16 mouse cellular contexts compared by ENCODE assay signal in the genomic region with DNA sequence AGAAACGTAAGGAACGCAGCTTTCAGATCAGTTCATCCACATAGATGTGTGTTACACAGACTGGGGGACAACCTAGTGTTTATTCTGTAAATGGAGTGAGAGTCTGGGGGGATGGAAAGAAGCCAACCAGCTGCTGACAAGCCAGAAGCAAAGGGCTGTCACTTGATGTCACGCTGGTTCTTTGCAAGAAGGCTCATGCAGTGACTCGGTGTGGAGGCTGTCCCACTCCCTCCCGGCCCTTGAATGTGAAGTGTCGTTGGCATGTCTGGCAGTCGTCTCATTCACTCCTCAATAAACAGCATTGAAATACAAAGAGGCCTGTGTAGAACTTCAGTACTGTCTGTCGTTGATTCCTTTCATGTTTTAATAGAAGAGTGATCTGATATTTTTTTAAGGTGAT. TPM values are rescaled to one million over a fixed set of nuclear protein-coding genes. Genes with fewer than 3 reads are reported as not detected.
DNase-seq lines count a peak whose midpoint lies in the region; ATAC-seq lines count a peak whose summit lies in the region.
"Had no signal": no experiment of that assay in that cellular context is flagged by ENCODE, and none has a peak within 500 bp of the region (broad histone marks: within the 10 kb centered on the region; RNA-seq: fewer than 3 reads in every experiment).

No protein-coding gene starts in this region.

- 0 out of 2 replicates have a peak overlapping the region, but pooled peaks have one; percentile 25 for H3K9ac ChIP-seq in heart, embryonic 16.5 days (ENCODE audit: low read length)
- H3K9ac ChIP-seq in midbrain, embryonic 14.5 days (replicated peaks; ENCODE audit: low read length) = no peak overlapping the region
- H3K9ac ChIP-seq in midbrain, embryonic 11.5 days (ENCODE audit: low read length) = no peak overlapping the region
- H3K9ac ChIP-seq: neural tube, embryonic 13.5 days had no signal

- H3K36me3 ChIP-seq in heart, embryonic 16.5 days (ENCODE audit: control insufficient read depth, insufficient read depth) = peaks cover 49% of the 10 kb centered on the region
- H3K36me3 ChIP-seq in midbrain, embryonic 14.5 days (ENCODE audit: control insufficient read depth, insufficient read depth, low read length) = peaks cover 63% of the 10 kb centered on the region
- H3K36me3 ChIP-seq in midbrain, embryonic 11.5 days (ENCODE audit: control insufficient read depth, insufficient read depth, low read length) = peaks cover 39% of the 10 kb centered on the region

- 42% methylated on average over 8 of the region's 8 CpGs for WGBS in heart, embryonic 16.5 days
- 60% methylated on average over 8 of the region's 8 CpGs for WGBS in midbrain, embryonic 14.5 days
- WGBS in midbrain, embryonic 11.5 days = 88% methylated on average over 8 of the region's 8 CpGs

- H3K4me1 ChIP-seq in heart, embryonic 16.5 days (ENCODE audit: control insufficient read depth, insufficient read depth, low read length) = peaks cover 3% of the 10 kb centered on the region; the same call in 1 of the 2 replicates
- no peaks in the 10 kb centered on the region for H3K4me1 ChIP-seq in midbrain, embryonic 14.5 days (ENCODE audit: control insufficient read depth, insufficient read depth, low read length)
- no peaks in the 10 kb centered on the region for H3K4me1 ChIP-seq in midbrain, embryonic 11.5 days (ENCODE audit: control insufficient read depth, insufficient read depth, low read length)
- H3K4me1 ChIP-seq: neural tube, embryonic 13.5 days had no signal

- DNase-seq in cerebellum, postnatal 10 days = peak; percentile 25 to 34
- DNase-seq in cerebellum, adult 9-10 months = no peak
- no peak for DNase-seq in heart, adult 18-20 months
- peak; percentile 49 for DNase-seq in midbrain, embryonic 14.5 days
- no peak for DNase-seq in midbrain, embryonic 11.5 days (ENCODE audit: low spot score, missing footprints)
- DNase-seq in right cerebral cortex, postnatal 25 days = no peak
- no peak for DNase-seq in cerebellum, postnatal 25 days
- DNase-seq: adrenal gland, postnatal 14 days; cerebellum, adult 11 months; embryo, embryonic 11 days; kidney, adult 8-10 months; layer of hippocampus, adult 9-11 months; thymus, adult 18-20 months had no signal

- H3K27me3 ChIP-seq in heart, embryonic 16.5 days (ENCODE audit: control insufficient read depth, insufficient read depth, low read length) = no peaks in the 10 kb centered on the region
- no peaks in the 10 kb centered on the region for H3K27me3 ChIP-seq in midbrain, embryonic 14.5 days (ENCODE audit: control insufficient read depth, insufficient read depth, low read length)
- H3K27me3 ChIP-seq in midbrain, embryonic 11.5 days (ENCODE audit: control insufficient read depth, insufficient read depth, low read length) = no peaks in the 10 kb centered on the region
- H3K27me3 ChIP-seq: neural tube, embryonic 13.5 days had no signal

- ATAC-seq in heart, embryonic 16.5 days (replicated peaks; ENCODE audit: extremely low read depth, insufficient read depth, low FRiP score) = peak; percentile 77
- ATAC-seq in midbrain, embryonic 14.5 days (ENCODE audit: low FRiP score, low TSS enrichment) = no peak
- no peak for ATAC-seq in midbrain, embryonic 11.5 days (ENCODE audit: low FRiP score)

- H3K27ac ChIP-seq in heart, embryonic 16.5 days (ENCODE audit: low read length) = no peak overlapping the region; the same call in 1 of the 2 replicates
- H3K27ac ChIP-seq in midbrain, embryonic 14.5 days (replicated peaks; ENCODE audit: low read depth, low read length) = peak overlapping the region; percentile 20; the same call in 1 of the 2 replicates
- no peak overlapping the region for H3K27ac ChIP-seq in midbrain, embryonic 11.5 days (ENCODE audit: low read depth, low read length)
- H3K27ac ChIP-seq: neural tube, embryonic 13.5 days had no signal

- no peak overlapping the region; the same call in 1 of the 2 replicates for H3K4me2 ChIP-seq in heart, embryonic 16.5 days (ENCODE audit: low read depth, low read length)
- no peak overlapping the region for H3K4me2 ChIP-seq in midbrain, embryonic 14.5 days (ENCODE audit: low read length)
- no peak overlapping the region for H3K4me2 ChIP-seq in midbrain, embryonic 11.5 days
- H3K4me2 ChIP-seq: liver, embryonic 11.5 days; neural tube, embryonic 13.5 days had no signal

- no peak overlapping the region for H3K4me3 ChIP-seq in heart, embryonic 16.5 days (ENCODE audit: low read length)
- no peak overlapping the region for H3K4me3 ChIP-seq in midbrain, embryonic 14.5 days (replicated peaks; ENCODE audit: low read depth, low read length)
- H3K4me3 ChIP-seq in midbrain, embryonic 11.5 days (ENCODE audit: low read depth, low read length) = no peak overlapping the region
- H3K4me3 ChIP-seq: neural tube, embryonic 13.5 days had no signal

- peaks cover 4% of the 10 kb centered on the region for H3K9me3 ChIP-seq in heart, embryonic 16.5 days (replicated peaks; ENCODE audit: control insufficient read depth, low read length)
- H3K9me3 ChIP-seq in midbrain, embryonic 14.5 days (ENCODE audit: control insufficient read depth, low read length) = no peaks in the 10 kb centered on the region
- H3K9me3 ChIP-seq in midbrain, embryonic 11.5 days (ENCODE audit: control insufficient read depth, low read length) = no peaks in the 10 kb centered on the region

RNA-seq across cellular contexts. Expression of a gene that starts 36.1 kb away (rescaled TPM):
- polyA plus RNA-seq in heart, embryonic 16.5 days (2015; fragmentation: Nextera tagmentation; extraction: Ambion mirVana) = 62.4 and 65.0 TPM in 2 replicates
- 100 to 1,000 TPM; 114 to 118 TPM for total RNA-seq in heart, adult 18-20 months (2021)
- polyA plus RNA-seq in midbrain, embryonic 14.5 days (2014; fragmentation: Nextera tagmentation; extraction: Ambion mirVana) = 57.5 and 77.8 TPM in 2 replicates
- polyA plus RNA-seq in midbrain, embryonic 11.5 days (2014; fragmentation: Nextera tagmentation; extraction: Ambion mirVana) = 166 TPM in 2 replicates

Comparison
In these comparisons a context has a peak if more than half of its experiments do, and no peak if none do; other contexts are left out.
1. DNase-seq: peak in cerebellum, postnatal 10 days (2 of 2) and midbrain, embryonic 14.5 days (single experiment); none in cerebellum, adult 9-10 months (single experiment), heart, adult 18-20 months (0 of 2), midbrain, embryonic 11.5 days (single experiment), right cerebral cortex, postnatal 25 days (single experiment) and cerebellum, postnatal 25 days (0 of 2).